Mouse (Mus musculus) ES-E14 (cell line): ENCODE measurements at regions not wholly inside any gene's neighbourhood (a gene's known extent, or its start where the extent isn't known, plus 50 kb on each side); places are given as distances from the start of the nearest gene placed in this dataset.

Experiments used
- DNase-seq: peaks from one replicate; pipeline ENCODE4 v3.0.0-alpha.2; 2013; ENCODE audit warnings: low read depth, low spot score
- H3K27ac ChIP-seq: 2 replicates; pipeline ENCODE4 v1.5.1; 2012; ENCODE audit warnings: low read depth, mild to moderate bottlenecking, low read length, moderate library complexity, mixed read lengths; ENCODE audit not compliant: poor library complexity, insufficient read depth, severe bottlenecking
- H3K36me3 ChIP-seq: 2 replicates; pipeline ENCODE4 v1.6.1; 2012; ENCODE audit warnings: mild to moderate bottlenecking, low read length, moderate library complexity, mixed read lengths; ENCODE audit not compliant: control insufficient read depth, poor library complexity, insufficient read depth, severe bottlenecking
- H3K4me1 ChIP-seq, 2 experiments: fragments of 150-350 bp in 1 of 2; sonication (generic) in 1 of 2; 2 replicates each; pipeline ENCODE4 v1.6.1; 2012; ENCODE audit warnings: low read length in 2 of 2, mild to moderate bottlenecking in 1 of 2, mixed read lengths in 1 of 2; ENCODE audit not compliant: control insufficient read depth in 2 of 2, insufficient read depth in 2 of 2, poor library complexity in 1 of 2
- H3K4me3 ChIP-seq, 2 experiments: fragments of 150-350 bp in 1 of 2; sonication (generic) in 1 of 2; 2 replicates each; pipeline ENCODE4 v1.5.1; 2012; ENCODE audit warnings: low read length in 2 of 2, low read depth in 1 of 2, mild to moderate bottlenecking in 1 of 2, mixed read lengths in 1 of 2; ENCODE audit not compliant: insufficient read depth in 1 of 2, poor library complexity in 1 of 2, severe bottlenecking in 1 of 2
- H3K9ac ChIP-seq: 2 replicates; pipeline ENCODE4 v1.6.1; 2012; ENCODE audit warnings: low read depth, mild to moderate bottlenecking, low read length, mixed read lengths; ENCODE audit not compliant: poor library complexity, insufficient read depth, severe bottlenecking
- H3K9me3 ChIP-seq: fragments of 150-350 bp; sonication (generic); 2 replicates; pipeline ENCODE4 v1.6.1; 2012; ENCODE audit warnings: low read depth, mild to moderate bottlenecking, low read length; ENCODE audit not compliant: control insufficient read depth, insufficient read depth
- CHD2 ChIP-seq: IDR thresholded peaks from 2 replicates; pipeline ENCODE4 v1.6.1; 2014; ENCODE audit warnings: mild to moderate bottlenecking, low read depth, low read length, inconsistent platforms
- HCFC1 ChIP-seq: IDR thresholded peaks from 2 replicates; pipeline ENCODE4 v1.6.1; 2012; ENCODE audit warnings: low read length, inconsistent platforms, borderline replicate concordance; ENCODE audit not compliant: insufficient read depth
- MAFK ChIP-seq: IDR thresholded peaks from 2 replicates; pipeline ENCODE4 v1.6.1; 2014; ENCODE audit warnings: mild to moderate bottlenecking, low read depth, low read length, inconsistent platforms; ENCODE audit not compliant: insufficient read depth
- ZC3H11A ChIP-seq: IDR thresholded peaks from 2 replicates; pipeline ENCODE4 v1.6.1; 2012; ENCODE audit warnings: low read depth, mild to moderate bottlenecking, inconsistent platforms, low read length, borderline replicate concordance
- ZNF384 ChIP-seq: IDR thresholded peaks from 2 replicates; pipeline ENCODE4 v1.6.1; 2012; ENCODE audit warnings: low read depth, low read length, inconsistent platforms
- in situ Hi-C, 2 experiments: fragments of 600-800 bp; cut with MboI; formaldehyde crosslinking; loops; one replicate each; pipeline ENCODE4 v1.15.1; 2025; ENCODE audit warnings: low sequenced_read_pairs in 2 of 2, inconsistent platforms in 1 of 2; ENCODE audit not compliant: unreplicated experiment in 2 of 2

DNA sequence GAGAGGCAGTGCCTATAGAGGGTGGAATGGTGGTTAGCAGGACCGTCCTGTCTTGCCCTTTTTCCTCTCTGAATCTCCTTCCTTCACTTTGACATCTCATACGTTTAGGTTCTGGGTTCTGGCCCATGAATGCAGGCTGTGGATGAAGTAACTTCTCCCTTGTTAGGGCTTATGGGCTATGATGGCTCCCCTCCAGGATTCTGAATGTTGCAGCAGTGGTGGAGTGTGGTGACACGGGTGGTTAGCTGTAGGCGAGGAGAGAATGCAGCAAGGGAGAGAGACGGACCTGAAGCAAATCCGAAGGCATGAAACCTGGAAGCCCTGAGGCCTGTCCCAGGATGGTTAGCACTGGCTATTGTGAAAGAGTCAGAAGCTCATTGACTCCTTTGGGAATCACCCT lies 204.4 kb upstream of the Gm5148 start:
- in situ Hi-C loops, result no loop called here
- Histone ChIP-seq H3K9me3 (no peaks in the 10 kb centered on the region), H3K27ac (no peak overlapping the region), H3K36me3 (no peaks in the 10 kb centered on the region), H3K4me3 (no peak overlapping the region), H3K9ac (no peak overlapping the region), H3K4me1 (no peaks in the 10 kb centered on the region)
- DNase-seq, result no peak
- TF ChIP-seq ZC3H11A, result no peak
- no peak for TF ChIP-seq MAFK
- no peak for TF ChIP-seq HCFC1
- no peak for TF ChIP-seq ZNF384
- no peak for TF ChIP-seq CHD2

DNA sequence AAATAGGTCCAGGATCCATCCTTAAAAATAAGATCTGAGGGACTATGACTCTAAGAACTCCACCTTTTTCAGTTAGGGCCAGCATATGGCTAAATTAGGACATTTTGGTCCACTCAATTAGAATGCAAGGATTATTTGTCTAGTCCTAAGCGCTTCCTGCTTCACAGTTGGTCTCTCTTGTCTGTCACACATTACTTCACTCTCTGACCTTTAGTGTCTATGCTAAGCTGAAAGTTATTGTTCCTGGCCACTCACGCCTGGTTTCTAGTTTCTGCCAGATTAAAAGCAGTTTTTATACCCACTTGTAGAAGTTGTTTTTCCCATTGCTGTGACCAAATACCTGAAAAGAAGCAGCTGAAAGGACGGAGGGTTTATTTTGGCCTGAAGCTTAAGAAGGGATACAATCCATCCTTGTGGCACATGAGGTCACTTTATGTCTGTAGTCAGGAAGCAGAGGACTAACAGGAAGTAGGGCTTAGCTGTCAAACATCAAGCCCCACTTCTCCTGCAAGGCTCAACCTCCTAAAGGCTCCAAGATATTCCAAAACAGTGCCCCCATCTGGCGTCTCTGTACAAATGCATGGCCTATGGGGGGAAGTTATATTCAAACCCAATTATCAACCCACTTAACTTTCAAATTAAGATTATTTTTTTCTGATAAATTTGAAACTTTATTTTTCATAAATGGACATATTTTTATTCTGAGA lies 195.3 kb upstream of the Gm5148 start:
- H3K4me1 ChIP-seq, result no peaks in the 10 kb centered on the region
- no peak overlapping the region for H3K4me3 ChIP-seq
- in situ Hi-C loops, result no loop called here
- no peak overlapping the region for H3K9ac ChIP-seq
- no peak for DNase-seq
- no peaks in the 10 kb centered on the region for H3K36me3 ChIP-seq
- no peaks in the 10 kb centered on the region for H3K9me3 ChIP-seq
- TF ChIP-seq ZNF384, result no peak
- TF ChIP-seq MAFK, result no peak
- TF ChIP-seq CHD2, result no peak
- TF ChIP-seq ZC3H11A, result 0 out of 2 replicates have a peak, but pooled peaks have one; percentile 32
- TF ChIP-seq HCFC1, result no peak
- H3K27ac ChIP-seq, result no peak overlapping the region

DNA sequence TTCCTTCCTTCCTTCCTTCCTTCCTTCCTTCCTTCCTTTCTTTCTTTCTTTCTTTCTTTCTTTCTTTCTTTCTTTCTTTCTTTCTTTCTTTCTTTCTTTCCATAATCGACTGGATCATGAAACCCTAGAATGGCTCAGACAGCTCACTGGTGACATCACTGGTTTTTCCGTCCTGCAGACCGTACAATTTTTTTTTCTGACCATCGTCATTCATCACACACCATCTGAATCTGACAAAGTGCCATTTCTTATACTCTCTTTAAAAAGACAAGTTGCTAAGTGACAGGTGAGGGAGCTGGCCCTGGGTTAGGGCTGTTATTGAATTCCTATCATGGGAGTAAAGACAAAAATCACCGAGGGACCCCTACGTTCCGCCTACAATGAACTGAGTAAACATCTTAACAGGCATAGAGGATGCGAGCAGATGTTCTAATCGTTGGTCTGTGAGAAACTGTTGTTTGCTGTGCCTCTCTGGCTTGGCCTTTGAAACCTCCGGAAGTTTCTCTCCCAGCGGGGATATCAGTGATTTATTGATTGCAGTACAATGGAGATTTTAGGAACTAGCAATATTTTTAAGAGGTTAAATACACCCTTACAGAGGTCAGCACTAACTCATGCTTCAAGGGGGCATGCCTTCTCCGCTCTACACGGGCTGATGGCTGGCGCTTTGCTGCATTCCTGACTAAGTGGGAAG lies 192.6 kb upstream of the Gm5148 start:
- Histone ChIP-seq H3K4me1 (no peaks in the 10 kb centered on the region), H3K9me3 (no peaks in the 10 kb centered on the region), H3K36me3 (no peaks in the 10 kb centered on the region), H3K4me3 (no peak overlapping the region), H3K9ac (no peak overlapping the region), H3K27ac (no peak overlapping the region)
- TF ChIP-seq CHD2 (no peak), MAFK (no peak), ZC3H11A (no peak), ZNF384 (no peak), HCFC1 (no peak)
- DNase-seq, result no peak
- in situ Hi-C loops, result no loop called here

DNA sequence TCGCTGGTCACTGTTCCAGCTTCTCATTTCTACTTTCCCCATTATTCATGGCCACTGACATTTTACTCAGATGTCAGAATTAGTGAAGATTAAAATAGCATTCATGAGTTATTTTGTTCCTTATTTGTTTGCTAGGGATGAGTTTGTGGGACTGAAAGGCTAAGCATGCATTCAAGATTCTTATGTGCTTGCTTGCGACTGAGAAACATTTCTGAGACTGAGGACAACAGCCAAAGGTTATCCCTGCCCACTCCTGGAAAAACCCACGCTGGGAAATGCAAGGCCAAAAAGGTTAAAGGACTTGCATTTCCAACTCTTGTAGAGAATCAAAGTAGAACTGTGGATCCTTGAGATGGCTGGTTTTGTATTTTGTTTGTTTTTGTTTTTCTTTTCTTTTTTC lies 192.0 kb upstream of the Gm5148 start:
- Histone ChIP-seq H3K36me3 (no peaks in the 10 kb centered on the region), H3K9ac (no peak overlapping the region), H3K27ac (no peak overlapping the region), H3K4me1 (no peaks in the 10 kb centered on the region), H3K9me3 (no peaks in the 10 kb centered on the region), H3K4me3 (no peak overlapping the region)
- in situ Hi-C loops, result no loop called here
- no peak for DNase-seq
- TF ChIP-seq HCFC1, result no peak
